Mouse (Mus musculus) embryonic facial prominence, embryonic 11.5 days (tissue): ENCODE data around the gene Gm14459. TPM values are rescaled to one million over a fixed set of nuclear protein-coding genes. Genes with fewer than 3 reads are reported as not detected.
"Not testable (repeated sequence)": the region's sequence is repeated elsewhere in the genome, so short reads cannot be mapped to it uniquely, and the experiment has no call there.

ENCODE experiments used
- ATAC-seq: fragments of 200-750 bp; cut with Nextera tagmentation; replicated peaks from 2 replicates; pipeline ENCODE4 v1.8.0; 2017; ENCODE audit warnings: low read depth; ENCODE audit not compliant: insufficient number of reproducible peaks, low FRiP score, low TSS enrichment
- DNase-seq: peaks from one replicate; pipeline ENCODE4 v3.0.0-alpha.2; 2015; ENCODE audit warnings: low spot score
- H3K27ac ChIP-seq: fragments of 300-500 bp; sonication (generic); replicated peaks from 2 replicates; pipeline ENCODE4 v1.5.1; 2014; ENCODE audit warnings: mild to moderate bottlenecking, low read depth, low read length, control low read depth
- H3K27me3 ChIP-seq: fragments of 300-500 bp; sonication (generic); 2 replicates; pipeline ENCODE4 v1.6.1; 2014; ENCODE audit warnings: mild to moderate bottlenecking, low read length, moderate library complexity, mixed read lengths; ENCODE audit not compliant: control insufficient read depth, insufficient read depth
- H3K36me3 ChIP-seq: fragments of 300-500 bp; sonication (generic); replicated peaks from 2 replicates; pipeline ENCODE4 v1.6.1; 2014; ENCODE audit warnings: low read depth, mild to moderate bottlenecking, low read length, moderate library complexity, mixed read lengths; ENCODE audit not compliant: control insufficient read depth, insufficient read depth
- H3K4me1 ChIP-seq: fragments of 300-500 bp; sonication (generic); 2 replicates; pipeline ENCODE4 v1.6.1; 2014; ENCODE audit warnings: low read length, mixed read lengths; ENCODE audit not compliant: control insufficient read depth, insufficient read depth
- H3K4me2 ChIP-seq: fragments of 300-500 bp; sonication (generic); 2 replicates; pipeline ENCODE4 v1.6.1; 2014; ENCODE audit warnings: low read depth, mild to moderate bottlenecking, control low read depth, low read length, moderate library complexity
- H3K4me3 ChIP-seq: fragments of 300-500 bp; sonication (generic); 2 replicates; pipeline ENCODE4 v1.5.1; 2014; ENCODE audit warnings: low read depth, low read length, control low read depth
- H3K9ac ChIP-seq: fragments of 300-500 bp; sonication (generic); replicated peaks from 2 replicates; pipeline ENCODE4 v1.6.1; 2014; ENCODE audit warnings: mild to moderate bottlenecking, control low read depth, low read length
- H3K9me3 ChIP-seq: fragments of 300-500 bp; sonication (generic); replicated peaks from 2 replicates; pipeline ENCODE4 v1.6.1; 2016; ENCODE audit warnings: mild to moderate bottlenecking, low read length, inconsistent platforms, mixed read lengths; ENCODE audit not compliant: control insufficient read depth
- WGBS: fragments of 180-500 bp; shearing (Covaris S2); extraction: QIAGEN DNeasy Blood & Tissue Kit; methylation state at CpG from one replicate; pipeline ENCODE4 v1.1.7; 2014; 5-methylcytosine and 5-hydroxymethylcytosine counted together
- polyA plus RNA-seq: library from polyadenylated mRNA; unstranded; fragments of >200 nt; fragmentation: Nextera tagmentation; extraction: Ambion mirVana; gene quantifications from 2 replicates; pipeline ENCODE4 v1.2.1, GENCODE M21; 2014

The Gm14459 gene
- not detected in 2 replicates for polyA plus RNA-seq

GRCm38 (mm10) chrX:8524854-8525253 is at the start of gene Gm14459:
Gene Gm14459, minus strand, starts transcription at chrX:8524954.
- Histone ChIP-seq H3K4me3 (no peak within 1 kb of the TSS), H3K9ac (no peak within 1 kb of the TSS), H3K36me3 (no peaks in the 10 kb centered on the region), H3K9me3 (no peaks in the 10 kb centered on the region), H3K27ac (no peak within 1 kb of the TSS), H3K4me1 (no peaks in the 10 kb centered on the region), H3K4me2 (no peak within 1 kb of the TSS), H3K27me3 (no peaks in the 10 kb centered on the region)
- no peak for DNase-seq
- WGBS: 94% methylated on average over 2 of the region's 2 CpGs
- ATAC-seq: no peak

GRCm38 (mm10) chrX:8548155-8548554 is 23.4 kb upstream of the Gm14459 start, which contains the start of gene Ssxb6:
Gene Ssxb6, minus strand, starts transcription at chrX:8548255.
- DNase-seq, H3K9me3 ChIP-seq, H3K27ac ChIP-seq, H3K27me3 ChIP-seq, ATAC-seq, H3K9ac ChIP-seq, H3K36me3 ChIP-seq, H3K4me1 ChIP-seq, H3K4me2 ChIP-seq, H3K4me3 ChIP-seq: not testable (repeated sequence)
- WGBS: 70% methylated on average over 4 of the region's 4 CpGs

Other genes with a start within 250 kb of the Gm14459 start
- not detected in 2 replicates for gene Ssxb10, start 197.5 kb downstream of the Gm14459 start, polyA plus RNA-seq
- not detected in 2 replicates for gene Ssxb9, start 158.0 kb downstream of the Gm14459 start, polyA plus RNA-seq
- not detected in 2 replicates for gene Ssxb1, start 111.6 kb downstream of the Gm14459 start, polyA plus RNA-seq
- not detected in 2 replicates for gene Ssxb2, start 63.2 kb downstream of the Gm14459 start, polyA plus RNA-seq
- gene Ssxb6, start 23.3 kb upstream of the Gm14459 start, polyA plus RNA-seq: not detected in 2 replicates
- gene Ssxb3, start 66.9 kb upstream of the Gm14459 start, polyA plus RNA-seq: not detected in 2 replicates
- gene Ssxb8, start 165.9 kb upstream of the Gm14459 start, polyA plus RNA-seq: not detected in 2 replicates
- not detected in 2 replicates for gene Ssx9, start 223.5 kb upstream of the Gm14459 start, polyA plus RNA-seq